Mouse (Mus musculus) MEL (cell line): ENCODE data around the gene Cacng4.

Source experiments
- CTCF ChIP-seq, 3 experiments: IDR thresholded peaks in 2 of 3; conservative IDR thresholded peaks in 1 of 3; 2 replicates each; pipeline ENCODE4 v1.5.1; 2011 to 2012; ENCODE audit warnings: low read length in 3 of 3, low read depth in 2 of 3, mild to moderate bottlenecking in 2 of 3, improper control_type of control experiment in 1 of 3, inconsistent platforms in 1 of 3, mixed read lengths in 1 of 3, moderate library complexity in 1 of 3; ENCODE audit not compliant: control insufficient read depth in 1 of 3, insufficient read depth in 1 of 3, poor library complexity in 1 of 3, severe bottlenecking in 1 of 3
- EP300 ChIP-seq, 2 experiments: IDR thresholded peaks; 2 replicates each; pipeline ENCODE4 v1.6.1; 2011; ENCODE audit warnings: improper control_type of control experiment in 2 of 2, low read length in 2 of 2, low read depth in 1 of 2, mild to moderate bottlenecking in 1 of 2
- MAFK ChIP-seq: IDR thresholded peaks from 2 replicates; pipeline ENCODE4 v1.6.1; 2011; ENCODE audit warnings: low read depth, mild to moderate bottlenecking, low read length, improper control_type of control experiment, borderline replicate concordance
- MAX ChIP-seq: IDR thresholded peaks from 2 replicates; pipeline ENCODE4 v1.6.1; 2011; ENCODE audit warnings: low read length, improper control_type of control experiment
- POLR2AphosphoS2 ChIP-seq: IDR thresholded peaks from 2 replicates; pipeline ENCODE4 v1.6.1; 2011; ENCODE audit warnings: low read length, improper control_type of control experiment

- TF ChIP-seq MAFK (no peak), EP300 (IDR thresholded peaks at IDR 0.05; ENCODE audit: low read depth in 1 of 2, low read length in 2 of 2) (no peak), MAX (no peak), CTCF (IDR thresholded peaks at IDR 0.05 in 2 of 3, conservative IDR thresholded peaks at IDR 0.05 in 1 of 3; ENCODE audit: control insufficient read depth in 1 of 3, insufficient read depth in 1 of 3, low read depth in 2 of 3, low read length in 3 of 3, poor library complexity in 1 of 3, severe bottlenecking in 1 of 3) (no peak), POLR2AphosphoS2 (no peak)
These were observed at the start of gene Cacng4 for GRCm38 (mm10) chr11:107794547-107795269.
